Mouse (Mus musculus) liver, embryonic 14.5 days (tissue): ENCODE measurements around the gene Cd28.

Source experiments
- CTCF ChIP-seq: IDR thresholded peaks from 2 replicates; pipeline ENCODE4 v1.5.1; 2016; ENCODE audit warnings: antibody characterized with exemption, low read depth, control low read depth
- EP300 ChIP-seq: IDR thresholded peaks from 2 replicates; pipeline ENCODE4 v1.6.1; 2016; ENCODE audit warnings: antibody characterized with exemption, low read depth

DNA sequence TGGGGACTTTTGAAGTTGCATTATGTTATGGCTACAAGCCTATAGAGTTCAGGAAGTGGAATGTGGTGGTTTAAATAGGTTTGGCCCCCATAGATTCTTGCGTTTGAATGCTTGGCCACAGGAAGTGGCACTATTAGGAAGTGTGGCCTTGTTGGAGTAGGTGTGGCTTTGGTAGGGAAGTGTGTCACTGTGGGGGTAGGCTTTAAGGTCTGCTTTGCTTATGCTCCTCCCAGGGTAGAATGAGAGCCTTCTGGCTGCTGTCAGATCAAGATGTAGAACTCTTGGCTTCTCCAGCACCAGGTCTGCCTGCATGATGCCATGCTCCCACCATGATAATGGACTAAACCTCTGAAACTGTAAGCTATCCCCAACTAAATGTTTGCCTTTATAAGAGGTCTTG, 95.4 kb downstream of the Cd28 start:
- TF ChIP-seq CTCF (no peak), EP300 (no peak)
